Mouse (Mus musculus): ENCODE measurements around the gene Noc3l.
A peak's percentile ranks its signal among the peaks of the same experiment; 100 is the strongest.

DNA sequence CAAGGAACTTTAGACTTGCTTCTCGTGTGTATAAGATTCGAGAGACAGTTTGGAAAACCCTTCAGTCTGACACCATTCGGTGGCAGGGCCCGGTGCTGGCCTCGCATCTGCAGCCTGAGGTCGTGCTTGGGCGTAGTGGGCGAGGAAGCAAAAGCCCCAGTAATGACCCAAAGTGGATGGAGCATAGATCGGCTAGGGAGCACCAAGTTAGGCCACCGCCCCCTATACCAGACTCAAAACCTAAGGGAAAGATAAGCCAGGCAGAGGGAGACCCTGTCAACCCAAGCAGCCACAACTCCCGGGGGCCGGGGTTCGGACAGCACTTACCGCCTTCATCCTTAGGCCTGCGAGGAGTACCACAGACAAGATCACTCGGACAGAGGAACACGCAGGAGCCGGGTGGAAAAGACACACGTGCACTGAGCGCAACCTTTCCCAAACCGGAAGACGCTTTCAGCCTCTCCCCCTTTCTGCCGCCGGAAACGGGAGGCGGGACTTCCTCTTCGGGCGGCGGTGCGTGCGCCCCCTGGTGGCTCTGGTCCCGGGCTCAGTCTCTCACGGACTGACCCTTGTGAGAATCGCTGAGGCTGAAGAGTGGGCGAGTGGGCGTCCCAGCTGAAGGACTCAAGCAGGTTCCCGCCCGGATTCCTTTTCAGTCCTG, at the start of gene Noc3l:
- peak; percentile 99 for TF ChIP-seq CTCF (IDR thresholded peaks at IDR 0.05; ENCODE audit: low read depth)
- no peak for TF ChIP-seq EP300 (IDR thresholded peaks at IDR 0.05; ENCODE audit: low read depth)
